Mouse (Mus musculus) CH12.LX (cell line): Measurements from ENCODE around the gene Hlcs. TPM values are rescaled to one million over a fixed set of nuclear protein-coding genes. Genes with fewer than 3 reads are reported as not detected.

ENCODE experiments used
- DNase-seq: peaks from one replicate; pipeline ENCODE4 v3.0.0-alpha.2; 2013; ENCODE audit errors: extremely low read depth
- H3K27ac ChIP-seq: 2 replicates; pipeline ENCODE4 v1.5.1; 2012; ENCODE audit warnings: low read depth, mild to moderate bottlenecking, control low read depth, moderate library complexity; ENCODE audit not compliant: insufficient read depth
- H3K27me3 ChIP-seq: replicated peaks from 2 replicates; pipeline ENCODE3; 2012; ENCODE audit warnings: inconsistent platforms
- H3K36me3 ChIP-seq, 2 experiments: replicated peaks in 1 of 2; 2 replicates each; pipeline versions ENCODE3 to v1.6.1; 2012; ENCODE audit warnings: inconsistent platforms in 1 of 2, low read length in 1 of 2, mild to moderate bottlenecking in 1 of 2, mixed read lengths in 1 of 2, moderate library complexity in 1 of 2; ENCODE audit not compliant: control insufficient read depth in 1 of 2, insufficient read depth in 1 of 2
- H3K4me1 ChIP-seq, 2 experiments: 2 replicates each; pipeline ENCODE4 v1.6.1; 2012; ENCODE audit warnings: inconsistent platforms in 1 of 2, moderate library complexity in 1 of 2; ENCODE audit not compliant: insufficient read depth in 2 of 2, control insufficient read depth in 1 of 2
- H3K4me2 ChIP-seq: 2 replicates; pipeline ENCODE4 v1.6.1; 2012; ENCODE audit warnings: low read depth, mild to moderate bottlenecking, control low read depth; ENCODE audit not compliant: poor library complexity, insufficient read depth, severe bottlenecking
- H3K4me3 ChIP-seq, 3 experiments: fragments of 150-350 bp in 1 of 3; sonication (generic) in 1 of 3; replicated peaks in 1 of 3; 2 replicates each; pipeline versions ENCODE3 to v1.5.1; 2011 to 2012; ENCODE audit warnings: low read depth in 2 of 3, low read length in 2 of 3, mild to moderate bottlenecking in 2 of 3, moderate library complexity in 2 of 3, control low read depth in 1 of 3, improper control_type of control experiment in 1 of 3, inconsistent platforms in 1 of 3, mixed read lengths in 1 of 3; ENCODE audit not compliant: poor library complexity in 1 of 3
- H3K79me2 ChIP-seq: replicated peaks from 2 replicates; pipeline ENCODE4 v1.6.1; 2012; ENCODE audit warnings: mild to moderate bottlenecking, moderate library complexity; ENCODE audit not compliant: control insufficient read depth, poor library complexity, insufficient read depth, severe bottlenecking; ENCODE audit errors: extremely low read depth
- H3K9ac ChIP-seq: 2 replicates; pipeline ENCODE4 v1.6.1; 2012; ENCODE audit warnings: low read depth, mild to moderate bottlenecking, control low read depth, moderate library complexity; ENCODE audit not compliant: insufficient read depth
- H3K9me3 ChIP-seq: replicated peaks from 2 replicates; pipeline ENCODE3; 2012; ENCODE audit warnings: low read length, inconsistent platforms, mixed read lengths
- CHD1 ChIP-seq: IDR thresholded peaks from 2 replicates; pipeline ENCODE4 v1.6.1; 2012; ENCODE audit warnings: low read depth, low read length, improper control_type of control experiment, inconsistent platforms
- ELF1 ChIP-seq: IDR thresholded peaks from 2 replicates; pipeline ENCODE4 v1.6.1; 2014; ENCODE audit warnings: low read depth, mild to moderate bottlenecking, inconsistent platforms, low read length, improper control_type of control experiment
- ETS1 ChIP-seq: conservative IDR thresholded peaks from 2 replicates; pipeline ENCODE4 v1.6.1; 2012; ENCODE audit warnings: low read depth, mild to moderate bottlenecking, inconsistent platforms, low read length, improper control_type of control experiment, moderate library complexity
- HCFC1 ChIP-seq: IDR thresholded peaks from 2 replicates; pipeline ENCODE4 v1.6.1; 2012; ENCODE audit warnings: low read depth, mild to moderate bottlenecking, inconsistent platforms, low read length, improper control_type of control experiment
- IRF4 ChIP-seq: IDR thresholded peaks from 2 replicates; pipeline ENCODE4 v1.6.1; 2014; ENCODE audit warnings: low read depth, mild to moderate bottlenecking, inconsistent platforms, low read length, improper control_type of control experiment
- JUN ChIP-seq: IDR thresholded peaks from 2 replicates; pipeline ENCODE4 v1.6.1; 2011; ENCODE audit warnings: low read depth, mild to moderate bottlenecking, low read length, improper control_type of control experiment, moderate library complexity; ENCODE audit not compliant: insufficient read depth
- JUND ChIP-seq: conservative IDR thresholded peaks from 2 replicates; pipeline ENCODE4 v1.6.1; 2011; ENCODE audit warnings: low read depth, low read length, improper control_type of control experiment
- MAZ ChIP-seq: IDR thresholded peaks from 2 replicates; pipeline ENCODE4 v1.6.1; 2012; ENCODE audit warnings: low read depth, mild to moderate bottlenecking, inconsistent platforms, low read length, improper control_type of control experiment, moderate library complexity
- MEF2A ChIP-seq: IDR thresholded peaks from 2 replicates; pipeline ENCODE4 v1.6.1; 2014; ENCODE audit warnings: low read depth, mild to moderate bottlenecking, inconsistent platforms, low read length, improper control_type of control experiment, borderline replicate concordance
- MYC ChIP-seq: IDR thresholded peaks from 2 replicates; pipeline ENCODE4 v1.6.1; 2011; ENCODE audit warnings: low read depth, mild to moderate bottlenecking, improper control_type of control experiment, low read length
- NELFE ChIP-seq: IDR thresholded peaks from 2 replicates; pipeline ENCODE4 v1.6.1; 2011; ENCODE audit warnings: low read depth, low read length, improper control_type of control experiment
- PAX5 ChIP-seq: IDR thresholded peaks from 2 replicates; pipeline ENCODE4 v1.6.1; 2012; ENCODE audit warnings: low read length, inconsistent platforms, mixed read lengths
- POLR2A ChIP-seq: IDR thresholded peaks from 2 replicates; pipeline ENCODE4 v1.6.1; 2011; ENCODE audit warnings: low read depth, mild to moderate bottlenecking, improper control_type of control experiment, low read length
- POLR2AphosphoS2 ChIP-seq: IDR thresholded peaks from 2 replicates; pipeline ENCODE4 v1.6.1; 2011; ENCODE audit warnings: low read depth, low read length, improper control_type of control experiment
- RCOR1 ChIP-seq: conservative IDR thresholded peaks from 2 replicates; pipeline ENCODE4 v1.6.1; 2012; ENCODE audit warnings: low read depth, mild to moderate bottlenecking, inconsistent platforms, low read length, improper control_type of control experiment
- SMC3 ChIP-seq: IDR thresholded peaks from 2 replicates; pipeline ENCODE4 v1.6.1; 2011; ENCODE audit warnings: low read depth, low read length, improper control_type of control experiment
- TBP ChIP-seq: conservative IDR thresholded peaks from 2 replicates; pipeline ENCODE4 v1.6.1; 2011; ENCODE audit warnings: low read depth, low read length, improper control_type of control experiment
- ZC3H11A ChIP-seq: IDR thresholded peaks from 2 replicates; pipeline ENCODE4 v1.6.1; 2012; ENCODE audit warnings: low read depth, mild to moderate bottlenecking, inconsistent platforms, low read length, improper control_type of control experiment
- ZMIZ1 ChIP-seq: IDR thresholded peaks from 2 replicates; pipeline ENCODE4 v1.6.1; 2012; ENCODE audit warnings: low read depth, mild to moderate bottlenecking, inconsistent platforms, low read length, improper control_type of control experiment
- dilution Hi-C: fragments of 300-500 bp; cut with MboI; formaldehyde crosslinking; loops from 2 replicates; pipeline ENCODE4 v1.14.3; 2020; ENCODE audit warnings: low sequenced_read_pairs; ENCODE audit not compliant: extremely low pct_unique_long_range_greater_than_20kb, extremely low pct_ligation_motif_present
- in situ Hi-C: fragments of 300-500 bp; cut with MboI; formaldehyde crosslinking; loops from 3 replicates; pipeline ENCODE4 v1.14.3; 2019; ENCODE audit warnings: low sequenced_read_pairs, low pct_ligation_motif_present, low pct_unique_long_range_greater_than_20kb, mixed read lengths
- polyA plus RNA-seq: library from polyadenylated mRNA; unstranded; fragments of >175 nt; gene quantifications from 2 replicates; pipeline ENCODE4 v1.2.1, GENCODE M21; 2012; ENCODE audit warnings: low read depth; ENCODE audit not compliant: insufficient read length
- total RNA-seq, 2 experiments: library from RNA; depleted of rRNA; stranded (reverse); fragments of 300-350 nt in 1 of 2; fragments of >200 nt in 1 of 2; gene quantifications; 2 replicates each; pipeline ENCODE4 v1.2.3; 2012 to 2014

Gene Hlcs
- total and polyA plus RNA-seq, 3 experiments: 5.3 to 12.5 (median 9.4) TPM

DNA sequence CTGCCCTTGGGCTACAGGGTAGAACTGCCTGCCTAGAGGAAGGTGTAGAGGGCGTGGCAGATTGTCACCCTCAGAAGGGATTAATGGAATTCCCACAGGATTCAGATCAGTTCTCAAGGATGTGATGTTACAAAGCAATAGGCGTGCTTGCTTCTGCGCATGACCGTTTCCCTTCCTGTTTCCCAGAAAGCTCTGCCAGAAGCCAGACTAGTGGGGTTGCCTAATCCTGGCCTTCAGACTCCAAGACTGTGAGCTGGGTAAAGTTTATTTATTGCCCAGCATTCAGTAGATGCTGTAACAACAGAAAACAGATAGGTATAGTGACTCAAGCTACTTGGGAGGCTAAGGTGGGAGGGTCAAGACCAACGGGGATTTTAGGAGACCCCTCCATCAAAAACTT, 15.3 kb downstream of the Hlcs start:
- DNase-seq: no peak
- dilution Hi-C loops: no loop called here
- Histone ChIP-seq H3K36me3 (peaks cover 0 to 3% of the 10 kb centered on the region in 2 experiments), H3K79me2 (no peaks in the 10 kb centered on the region), H3K9ac (no peak overlapping the region), H3K9me3 (peaks cover 4% of the 10 kb centered on the region), H3K27ac (no peak overlapping the region), H3K4me2 (no peak overlapping the region), H3K4me1 (peaks cover 4 to 14% of the 10 kb centered on the region in 2 experiments), H3K4me3 (no peak overlapping the region), H3K27me3 (no peaks in the 10 kb centered on the region)
- TF ChIP-seq ZMIZ1 (no peak), MYC (no peak), ZC3H11A (no peak), HCFC1 (no peak), JUND (no peak), JUN (no peak), NELFE (no peak), CHD1 (no peak), POLR2AphosphoS2 (no peak), PAX5 (no peak), RCOR1 (no peak)
- in situ Hi-C loops: no loop called here

DNA sequence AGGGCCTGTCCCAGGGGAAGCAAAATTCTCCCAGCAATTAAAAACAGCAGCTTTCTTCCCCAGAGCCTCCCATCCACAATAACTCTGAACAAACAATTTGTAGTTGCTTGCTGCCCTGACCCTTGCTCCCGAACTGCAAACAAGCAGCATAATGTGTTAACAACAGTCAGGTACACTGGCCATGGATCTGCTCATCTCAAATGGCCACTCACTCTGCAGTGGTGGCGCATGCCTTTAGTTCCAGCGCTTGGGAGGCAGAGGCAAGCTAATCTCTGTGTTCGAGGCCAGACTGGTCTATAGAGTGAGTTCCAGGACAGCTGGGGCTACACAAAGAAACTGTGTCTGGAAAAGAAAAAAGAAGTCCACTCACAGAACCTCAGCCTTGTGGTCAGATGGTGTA, 22.2 kb downstream of the Hlcs start:
- TF ChIP-seq ELF1 (no peak), MAZ (no peak), POLR2A (no peak), CHD1 (no peak), SMC3 (no peak), RCOR1 (no peak), ETS1 (no peak), ZC3H11A (no peak), TBP (no peak), NELFE (no peak), HCFC1 (no peak), MEF2A (no peak), POLR2AphosphoS2 (no peak), ZMIZ1 (no peak), PAX5 (no peak), IRF4 (no peak)
- H3K27me3 ChIP-seq: no peaks in the 10 kb centered on the region
- in situ Hi-C loops: no loop called here
- H3K79me2 ChIP-seq: no peaks in the 10 kb centered on the region
- H3K4me1 ChIP-seq: peaks cover 4 to 21% of the 10 kb centered on the region in 2 experiments
- peaks cover 0 to 14% of the 10 kb centered on the region in 2 experiments for H3K36me3 ChIP-seq
- H3K4me2 ChIP-seq: no peak overlapping the region
- H3K9ac ChIP-seq: no peak overlapping the region
- DNase-seq: no peak
- H3K9me3 ChIP-seq: no peaks in the 10 kb centered on the region
- no peak overlapping the region for H3K27ac ChIP-seq
- dilution Hi-C loops: no loop called here
- H3K4me3 ChIP-seq: no peak overlapping the region
